Mouse (Mus musculus) midbrain, embryonic 12.5 days (tissue): ENCODE data around the gene Prkcb. TPM values are rescaled to one million over a fixed set of nuclear protein-coding genes. Genes with fewer than 3 reads are reported as not detected.

Experiments
- ATAC-seq: fragments of 200-750 bp; cut with Nextera tagmentation; 2 replicates; pipeline ENCODE4 v1.8.0; 2017; ENCODE audit warnings: low read depth, moderate TSS enrichment, moderate library complexity; ENCODE audit not compliant: low FRiP score
- H3K27ac ChIP-seq: fragments of 300-500 bp; sonication (generic); replicated peaks from 2 replicates; pipeline ENCODE4 v1.5.1; 2016; ENCODE audit warnings: mild to moderate bottlenecking
- H3K27me3 ChIP-seq: fragments of 300-500 bp; sonication (generic); 2 replicates; pipeline ENCODE4 v1.6.1; 2016; ENCODE audit warnings: mild to moderate bottlenecking
- H3K36me3 ChIP-seq: fragments of 300-500 bp; sonication (generic); 2 replicates; pipeline ENCODE4 v1.6.1; 2016
- H3K4me1 ChIP-seq: fragments of 300-500 bp; sonication (generic); 2 replicates; pipeline ENCODE4 v1.6.1; 2016
- H3K4me2 ChIP-seq: fragments of 300-500 bp; sonication (generic); replicated peaks from 2 replicates; pipeline ENCODE4 v1.6.1; 2016; ENCODE audit warnings: mild to moderate bottlenecking, moderate library complexity
- H3K4me3 ChIP-seq: fragments of 300-500 bp; sonication (generic); 2 replicates; pipeline ENCODE4 v1.5.1; 2016; ENCODE audit warnings: mild to moderate bottlenecking
- H3K9ac ChIP-seq: fragments of 300-500 bp; sonication (generic); replicated peaks from 2 replicates; pipeline ENCODE4 v1.6.1; 2016; ENCODE audit warnings: mild to moderate bottlenecking, moderate library complexity
- H3K9me3 ChIP-seq: fragments of 300-500 bp; sonication (generic); 2 replicates; pipeline ENCODE4 v1.6.1; 2016; ENCODE audit warnings: mild to moderate bottlenecking
- WGBS: fragments of 180-500 bp; shearing (Covaris S2); methylation state at CpG from one replicate; pipeline ENCODE4 v1.1.7; 2016; 5-methylcytosine and 5-hydroxymethylcytosine counted together
- polyA plus RNA-seq: library from polyadenylated mRNA; unstranded; fragments of >200 nt; fragmentation: Nextera tagmentation; extraction: Ambion mirVana; gene quantifications from 2 replicates; pipeline ENCODE4 v1.2.1, GENCODE M21; 2016

Prkcb gene
- polyA plus RNA-seq, 1 experiment from 2014 or later: 24.2 TPM

DNA sequence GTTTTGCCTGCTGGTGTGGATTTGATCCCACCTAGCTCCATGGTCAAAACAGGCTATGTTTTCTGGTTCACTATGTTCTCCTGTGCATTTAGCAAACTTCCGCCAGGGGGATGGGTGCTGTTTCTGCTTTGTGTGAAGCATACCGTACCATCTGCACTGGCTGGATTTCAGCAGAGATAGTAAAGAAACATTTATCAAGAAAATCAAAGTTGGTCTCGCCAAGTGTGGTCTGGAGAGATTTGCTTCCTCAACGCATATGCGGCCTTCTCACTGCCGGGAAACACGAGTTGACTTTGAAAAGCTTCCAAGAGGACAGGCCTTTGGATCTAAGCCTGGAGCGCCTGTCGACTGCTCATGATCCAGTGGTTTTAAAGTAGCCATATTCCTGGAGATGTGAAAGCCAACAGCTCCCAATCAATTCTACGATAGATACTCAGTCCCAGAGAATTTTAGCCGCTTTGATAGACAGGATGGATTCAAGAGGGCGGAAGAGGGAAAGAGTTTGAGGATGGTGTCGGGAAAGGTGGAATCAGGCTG lies 223.9 kb downstream of the Prkcb start:
- no peak overlapping the region for H3K4me2 ChIP-seq
- H3K9me3 ChIP-seq: no peaks in the 10 kb centered on the region
- no peaks in the 10 kb centered on the region for H3K4me1 ChIP-seq
- H3K4me3 ChIP-seq: no peak overlapping the region
- no peak overlapping the region for H3K9ac ChIP-seq
- no peak overlapping the region for H3K27ac ChIP-seq
- WGBS: 89% methylated on average over 13 of the region's 13 CpGs
- ATAC-seq: no peak
- no peaks in the 10 kb centered on the region for H3K36me3 ChIP-seq
- H3K27me3 ChIP-seq: no peaks in the 10 kb centered on the region

GRCm38 (mm10) chr7:122520850-122521638 lies 232.5 kb downstream of the Prkcb start:
- Histone ChIP-seq H3K4me1 (peaks cover 10% of the 10 kb centered on the region), H3K27ac (peak overlapping the region; percentile 56), H3K9ac (no peak overlapping the region), H3K9me3 (no peaks in the 10 kb centered on the region), H3K4me2 (no peak overlapping the region), H3K4me3 (no peak overlapping the region), H3K36me3 (no peaks in the 10 kb centered on the region), H3K27me3 (no peaks in the 10 kb centered on the region)
- peak; percentile 78 for ATAC-seq
- WGBS: 19% methylated on average over 7 of the region's 7 CpGs

DNA sequence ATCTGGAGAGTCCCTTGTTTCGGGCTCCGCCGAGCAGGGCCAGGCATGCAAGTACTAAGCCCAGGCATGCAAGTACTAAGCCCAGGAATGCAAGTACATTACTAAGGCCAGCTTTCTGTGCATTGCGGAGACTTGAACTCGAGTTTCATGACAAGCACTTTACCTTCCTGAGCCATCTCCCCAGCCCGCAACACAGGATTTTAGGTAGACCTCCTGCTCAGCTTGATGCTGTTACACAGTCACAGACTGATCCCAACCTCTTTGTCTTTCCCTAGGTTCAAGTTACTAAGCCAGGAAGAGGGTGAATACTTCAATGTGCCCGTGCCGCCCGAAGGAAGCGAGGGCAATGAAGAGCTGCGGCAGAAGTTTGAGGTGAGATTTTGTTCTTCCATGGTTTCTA lies 239.7 kb downstream of the Prkcb start:
- Histone ChIP-seq H3K9ac (no peak overlapping the region), H3K9me3 (no peaks in the 10 kb centered on the region), H3K36me3 (no peaks in the 10 kb centered on the region), H3K27ac (no peak overlapping the region), H3K4me3 (no peak overlapping the region), H3K27me3 (no peaks in the 10 kb centered on the region), H3K4me1 (peaks cover 6% of the 10 kb centered on the region), H3K4me2 (no peak overlapping the region)
- no peak for ATAC-seq
- 91% methylated on average over 11 of the region's 11 CpGs for WGBS

GRCm38 (mm10) chr7:122528646-122529045 lies 240.1 kb downstream of the Prkcb start:
- no peak overlapping the region for H3K9ac ChIP-seq
- no peak overlapping the region for H3K4me2 ChIP-seq
- 91% methylated on average over 5 of the region's 5 CpGs for WGBS
- ATAC-seq: no peak
- peaks cover 6% of the 10 kb centered on the region for H3K4me1 ChIP-seq
- no peaks in the 10 kb centered on the region for H3K27me3 ChIP-seq
- no peak overlapping the region for H3K4me3 ChIP-seq
- H3K9me3 ChIP-seq: no peaks in the 10 kb centered on the region
- no peaks in the 10 kb centered on the region for H3K36me3 ChIP-seq
- H3K27ac ChIP-seq: no peak overlapping the region

DNA sequence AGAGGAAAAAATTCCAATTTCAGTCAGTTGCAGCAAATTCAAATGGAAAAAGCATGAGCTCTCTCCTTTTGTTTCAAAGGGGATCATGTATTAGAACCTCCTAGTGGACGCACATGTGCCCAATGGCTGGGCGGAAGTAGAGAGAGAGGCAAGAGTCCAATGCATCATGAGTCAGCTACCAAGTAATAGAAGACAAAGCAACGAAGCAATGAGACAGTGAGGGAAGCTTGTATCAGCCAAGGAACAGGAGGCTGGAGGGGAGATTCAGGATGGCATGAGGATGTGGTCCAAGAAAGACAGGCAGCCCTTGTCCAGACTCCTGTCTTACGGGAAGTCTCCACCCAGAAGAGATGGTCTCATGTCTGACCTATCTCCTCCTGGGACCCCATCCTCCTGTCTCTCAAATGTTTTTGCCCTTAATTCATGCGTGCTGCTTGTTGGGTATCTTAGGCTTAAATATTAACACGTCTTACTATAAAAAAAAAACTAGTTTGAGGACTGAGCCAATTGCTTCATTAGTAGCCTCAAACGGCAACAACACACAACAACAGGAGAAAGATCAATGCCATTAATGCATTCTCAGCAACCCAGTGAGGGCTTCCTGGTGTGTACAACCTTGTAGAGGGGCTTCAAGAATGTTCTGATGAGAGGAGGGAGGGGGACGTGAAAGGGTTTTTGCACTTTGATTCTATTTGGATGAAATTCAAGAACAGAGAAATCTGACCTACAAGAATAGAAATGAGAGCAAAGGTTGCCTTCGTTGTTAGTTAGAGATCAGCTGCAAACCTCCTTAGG lies 245.2 kb downstream of the Prkcb start:
- 93% methylated on average over 9 of the region's 9 CpGs for WGBS
- no peaks in the 10 kb centered on the region for H3K9me3 ChIP-seq
- no peak overlapping the region for H3K27ac ChIP-seq
- H3K4me1 ChIP-seq: peaks cover 6% of the 10 kb centered on the region
- H3K4me2 ChIP-seq: no peak overlapping the region
- no peaks in the 10 kb centered on the region for H3K36me3 ChIP-seq
- H3K27me3 ChIP-seq: no peaks in the 10 kb centered on the region
- no peak overlapping the region for H3K4me3 ChIP-seq
- no peak for ATAC-seq
- no peak overlapping the region for H3K9ac ChIP-seq

DNA sequence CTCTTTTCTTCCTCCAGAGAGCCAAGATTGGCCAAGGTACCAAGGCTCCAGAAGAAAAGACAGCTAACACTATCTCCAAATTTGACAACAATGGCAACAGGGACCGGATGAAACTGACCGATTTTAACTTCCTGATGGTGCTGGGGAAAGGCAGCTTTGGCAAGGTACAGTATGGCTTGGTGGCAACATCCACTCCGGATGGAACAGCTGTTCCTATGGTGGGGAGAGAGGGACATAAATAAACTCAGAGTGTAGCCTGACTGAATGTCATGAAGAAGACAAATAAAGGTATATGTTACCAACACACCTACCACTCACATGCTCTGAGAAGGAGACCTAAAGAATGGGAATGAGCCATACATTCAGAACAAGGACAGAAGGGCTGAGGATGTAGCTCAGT lies 256.1 kb downstream of the Prkcb start:
- 94% methylated on average over 3 of the region's 3 CpGs for WGBS
- Histone ChIP-seq H3K27ac (no peak overlapping the region), H3K4me3 (no peak overlapping the region), H3K9me3 (no peaks in the 10 kb centered on the region), H3K4me1 (no peaks in the 10 kb centered on the region), H3K4me2 (no peak overlapping the region), H3K9ac (no peak overlapping the region), H3K36me3 (no peaks in the 10 kb centered on the region), H3K27me3 (no peaks in the 10 kb centered on the region)
- ATAC-seq: no peak

GRCm38 (mm10) chr7:122556575-122557140 lies 268.1 kb downstream of the Prkcb start:
- no peaks in the 10 kb centered on the region for H3K36me3 ChIP-seq
- H3K4me1 ChIP-seq: peaks cover 32% of the 10 kb centered on the region
- ATAC-seq: 0 out of 2 replicates have a peak, but pooled peaks have one; percentile 30
- no peak overlapping the region for H3K4me3 ChIP-seq
- H3K27ac ChIP-seq: peak overlapping the region; percentile 27; the same call in 1 of the 2 replicates
- H3K9me3 ChIP-seq: no peaks in the 10 kb centered on the region
- no peaks in the 10 kb centered on the region for H3K27me3 ChIP-seq
- H3K4me2 ChIP-seq: no peak overlapping the region
- 29% methylated on average over 6 of the region's 6 CpGs for WGBS
- no peak overlapping the region for H3K9ac ChIP-seq

DNA sequence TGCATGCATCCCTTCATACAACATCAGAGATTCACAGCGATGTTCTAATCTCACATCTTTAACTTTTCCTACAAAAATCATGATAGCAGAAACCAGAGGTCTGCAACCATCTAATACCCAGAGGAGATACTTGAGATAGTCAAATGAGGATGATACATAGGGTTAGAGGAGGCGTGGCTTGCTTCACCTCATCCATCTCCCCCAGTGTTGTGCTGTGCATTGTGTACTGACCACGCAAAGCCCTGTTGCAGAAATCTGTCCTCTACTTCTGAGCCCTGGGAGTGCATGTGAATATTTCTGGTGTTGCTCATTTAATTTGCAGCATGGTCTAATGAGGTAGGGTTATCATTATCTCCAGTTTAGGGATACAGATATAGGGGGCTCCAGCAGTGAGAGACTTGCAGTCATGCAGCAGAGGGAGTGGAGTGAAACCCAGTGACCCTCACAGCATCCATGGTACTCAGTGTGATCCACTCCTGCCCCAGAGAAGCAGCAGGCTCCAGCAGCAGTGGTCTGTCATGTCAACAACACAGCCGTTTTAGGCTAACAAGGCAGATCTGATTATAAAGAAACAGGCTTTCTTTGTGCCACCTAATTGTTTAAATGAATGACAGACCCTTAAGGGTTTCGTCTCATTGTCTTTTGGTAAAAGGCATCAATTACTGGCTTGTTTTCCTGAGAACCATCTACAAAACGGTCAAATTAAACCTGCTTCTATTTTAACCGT lies 269.7 kb downstream of the Prkcb start:
- Histone ChIP-seq H3K27ac (0 out of 2 replicates have a peak overlapping the region, but pooled peaks have one; percentile 30), H3K9me3 (no peaks in the 10 kb centered on the region), H3K9ac (no peak overlapping the region), H3K4me3 (no peak overlapping the region), H3K4me1 (peaks cover 35% of the 10 kb centered on the region), H3K4me2 (no peak overlapping the region), H3K27me3 (no peaks in the 10 kb centered on the region), H3K36me3 (no peaks in the 10 kb centered on the region)
- 0 out of 2 replicates have a peak, but pooled peaks have one; percentile 52 for ATAC-seq
- 43% methylated on average over 7 of the region's 7 CpGs for WGBS

GRCm38 (mm10) chr7:122558912-122559311 lies 270.4 kb downstream of the Prkcb start:
- Histone ChIP-seq H3K36me3 (no peaks in the 10 kb centered on the region), H3K4me2 (no peak overlapping the region), H3K9me3 (no peaks in the 10 kb centered on the region), H3K4me3 (no peak overlapping the region), H3K9ac (no peak overlapping the region), H3K27ac (no peak overlapping the region), H3K27me3 (no peaks in the 10 kb centered on the region), H3K4me1 (peaks cover 35% of the 10 kb centered on the region)
- 34% methylated on average over 6 of the region's 6 CpGs for WGBS
- no peak for ATAC-seq

- no peak overlapping the region for H3K27ac ChIP-seq
- H3K9me3 ChIP-seq: no peaks in the 10 kb centered on the region
- no peaks in the 10 kb centered on the region for H3K27me3 ChIP-seq
- H3K4me3 ChIP-seq: no peak overlapping the region
- H3K36me3 ChIP-seq: no peaks in the 10 kb centered on the region
- no peak for ATAC-seq
- WGBS: 79% methylated on average over 5 of the region's 5 CpGs
- no peak overlapping the region for H3K4me2 ChIP-seq
- H3K4me1 ChIP-seq: peaks cover 23% of the 10 kb centered on the region
- no peak overlapping the region for H3K9ac ChIP-seq
Measured at GRCm38 (mm10) chr7:122562586-122562985, 274.0 kb downstream of the Prkcb start.

DNA sequence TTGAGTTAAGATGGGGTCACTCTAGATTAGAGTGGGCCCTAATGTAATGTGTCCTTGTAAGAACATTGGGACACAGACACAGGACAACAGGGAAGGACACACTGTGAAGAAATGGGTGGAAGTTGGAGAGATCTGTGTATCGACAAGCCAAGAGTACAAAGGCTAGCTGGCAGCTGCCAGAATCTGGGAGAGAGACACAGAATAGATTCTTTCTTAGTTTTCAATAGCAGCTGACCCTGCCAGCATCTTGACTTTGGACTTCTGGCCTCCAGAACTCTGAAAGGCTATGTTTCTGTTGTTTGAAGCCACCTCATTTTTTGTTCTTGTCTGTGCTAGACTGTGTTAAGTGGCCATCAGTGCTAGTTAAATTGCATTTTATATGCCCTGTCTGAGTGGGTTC lies 276.8 kb downstream of the Prkcb start:
- no peaks in the 10 kb centered on the region for H3K9me3 ChIP-seq
- 74% methylated on average over 1 of the region's 1 CpGs for WGBS

More for the DNA sequence above, 276.8 kb downstream of the Prkcb start:
- Histone ChIP-seq H3K27ac (no peak overlapping the region), H3K4me1 (peaks cover 3% of the 10 kb centered on the region; the same call in 1 of the 2 replicates), H3K9ac (no peak overlapping the region), H3K27me3 (no peaks in the 10 kb centered on the region), H3K4me2 (no peak overlapping the region), H3K36me3 (no peaks in the 10 kb centered on the region), H3K4me3 (no peak overlapping the region)
- no peak for ATAC-seq
